Mouse (Mus musculus): Measurements from ENCODE around the gene Cntnap5c.

DNA sequence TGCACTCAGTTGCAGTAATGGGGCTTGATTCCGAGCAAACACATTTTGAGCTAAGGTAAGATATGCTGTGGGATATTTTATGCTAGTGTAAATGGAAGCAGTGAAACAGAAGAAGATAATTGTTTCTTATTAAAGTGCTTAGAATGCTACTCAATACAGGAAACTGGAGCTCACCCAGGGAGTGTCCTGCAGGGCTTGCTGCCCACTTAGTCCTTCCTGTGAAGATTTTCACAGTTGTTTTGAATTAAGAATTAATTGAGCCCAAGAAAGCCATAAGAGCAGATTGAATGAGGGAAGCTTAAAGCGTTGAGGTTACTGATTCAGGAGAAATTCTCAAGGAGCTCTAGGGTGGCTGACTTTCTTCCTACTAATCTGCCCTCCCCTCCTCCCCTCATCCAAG lies 586.9 kb downstream of the Cntnap5c start:
- no peak for TF ChIP-seq CTCF (IDR thresholded peaks at IDR 0.05; ENCODE audit: borderline replicate concordance, insufficient read depth, low read depth, low read length)
- TF ChIP-seq POLR2A (IDR thresholded peaks at IDR 0.05; ENCODE audit: borderline replicate concordance, insufficient read depth, low read length): no peak

Measured in cerebellum, adult 2 months (tissue).